ENCODE assay signal across 22 mouse cellular contexts in the genomic region with DNA sequence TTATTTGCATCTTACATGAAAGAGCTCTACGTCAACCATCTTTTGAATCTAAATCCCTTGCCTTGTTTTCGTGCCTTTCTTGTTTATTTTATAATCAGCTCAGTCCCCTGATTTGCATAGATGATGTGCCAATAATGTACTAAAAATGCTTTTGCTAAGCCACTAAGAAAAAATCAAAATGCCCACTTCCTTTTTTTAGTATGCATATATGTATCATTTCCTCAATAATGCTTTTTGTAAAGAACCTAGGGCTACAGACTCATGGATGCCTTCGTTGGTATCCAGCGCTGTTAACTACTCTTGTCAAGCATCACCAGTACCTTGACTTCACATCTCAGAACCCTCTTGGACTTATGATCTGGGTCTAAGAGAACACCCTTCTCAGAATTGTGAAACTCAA. TPM values are rescaled to one million over a fixed set of nuclear protein-coding genes. Genes with fewer than 3 reads are reported as not detected.
"Had no signal": no experiment of that assay in that cellular context is flagged by ENCODE, and none has a peak within 500 bp of the region (broad histone marks: within the 10 kb centered on the region; RNA-seq: fewer than 3 reads in every experiment).

No protein-coding gene starts in this region.

- H3K9me3 ChIP-seq: limb, embryonic 10.5 days; limb, embryonic 13.5 days; liver, embryonic 12.5 days; liver, embryonic 15.5 days; lung, embryonic 15.5 days; neural tube, embryonic 12.5 days; neural tube, embryonic 15.5 days had no signal

- DNase-seq: kidney, adult 18-20 months; kidney, postnatal 25 days; layer of hippocampus, adult 9-11 months; liver; lung, adult 18-20 months; midbrain, embryonic 14.5 days; retina, postnatal 1 day; right cerebral cortex, postnatal 25 days; spleen, adult 18-20 months; thymus, adult 18-20 months; thymus, postnatal 36 days had no signal

- H3K4me3 ChIP-seq: layer of hippocampus, adult 2 months; limb, embryonic 10.5 days; limb, embryonic 13.5 days; liver, embryonic 12.5 days; liver, embryonic 15.5 days; lung, embryonic 15.5 days; neural tube, embryonic 12.5 days; neural tube, embryonic 15.5 days had no signal

- H3K4me1 ChIP-seq: limb, embryonic 10.5 days; liver, embryonic 12.5 days; liver, embryonic 15.5 days; lung, embryonic 15.5 days; neural tube, embryonic 12.5 days; neural tube, embryonic 15.5 days had no signal

- H3K27ac ChIP-seq: kidney, postnatal 0 days; layer of hippocampus, adult 2 months; limb, embryonic 10.5 days; limb, embryonic 13.5 days; liver, embryonic 12.5 days; liver, embryonic 15.5 days; lung, embryonic 15.5 days; macrophage; neural tube, embryonic 12.5 days; neural tube, embryonic 15.5 days had no signal

- ATAC-seq: liver, embryonic 12.5 days had no signal

- H3K27me3 ChIP-seq: limb, embryonic 13.5 days; liver, embryonic 12.5 days; liver, embryonic 15.5 days; lung, embryonic 15.5 days; neural tube, embryonic 12.5 days; neural tube, embryonic 15.5 days had no signal

- H3K36me3 ChIP-seq: limb, embryonic 10.5 days; limb, embryonic 13.5 days; liver, embryonic 12.5 days; liver, embryonic 15.5 days; lung, embryonic 15.5 days; neural tube, embryonic 15.5 days had no signal

RNA-seq across cellular contexts. Expression of a gene that starts 56.9 kb away (rescaled TPM):
- total RNA-seq: midbrain, postnatal 0 days had no signal
- polyA plus RNA-seq: midbrain, embryonic 14.5 days; midbrain, postnatal 0 days; neural tube, embryonic 15.5 days had no signal
